Mouse (Mus musculus): ENCODE results near the gene Clstn1. TPM values are rescaled to one million over a fixed set of nuclear protein-coding genes. Genes with fewer than 3 reads are reported as not detected.

The Clstn1 gene
- polyA plus RNA-seq, 1 experiment from 2014 or later, result 38.9 TPM

DNA sequence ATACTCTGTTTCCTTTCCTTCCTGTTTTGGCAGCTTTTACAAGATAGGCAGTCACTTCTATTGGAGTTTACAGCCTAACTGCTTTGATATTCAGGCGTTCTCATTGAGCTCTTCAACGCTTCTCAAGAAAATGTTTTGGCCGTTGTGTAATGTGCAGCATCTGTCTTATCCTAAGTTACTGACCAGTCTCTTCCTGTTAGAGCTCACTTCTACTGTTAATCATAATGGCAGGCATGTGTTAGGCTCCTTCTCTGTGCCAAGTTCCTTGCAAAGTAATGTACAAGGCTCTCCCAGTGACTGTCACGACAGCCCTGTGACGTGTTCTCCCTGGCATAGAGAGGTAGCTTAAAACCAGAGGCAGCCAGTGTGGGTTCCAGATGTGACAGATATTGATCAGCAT lies 34.6 kb upstream of the Clstn1 start:
- 71% methylated on average over 5 of the region's 5 CpGs for WGBS
- H3K4me1 ChIP-seq (replicated peaks), result peaks cover 26% of the 10 kb centered on the region
- H3K4me3 ChIP-seq, result no peak overlapping the region
- no peaks in the 10 kb centered on the region for H3K9me3 ChIP-seq (replicated peaks)
- no peak overlapping the region for H3K9ac ChIP-seq
- no peaks in the 10 kb centered on the region for H3K27me3 ChIP-seq (replicated peaks)
- H3K4me2 ChIP-seq, result no peak overlapping the region
- no peak overlapping the region for H3K27ac ChIP-seq (ENCODE audit: poor library complexity, severe bottlenecking)
- peaks cover 11% of the 10 kb centered on the region for H3K36me3 ChIP-seq
- no peak for ATAC-seq (ENCODE audit: insufficient number of reproducible peaks, low FRiP score)

DNA sequence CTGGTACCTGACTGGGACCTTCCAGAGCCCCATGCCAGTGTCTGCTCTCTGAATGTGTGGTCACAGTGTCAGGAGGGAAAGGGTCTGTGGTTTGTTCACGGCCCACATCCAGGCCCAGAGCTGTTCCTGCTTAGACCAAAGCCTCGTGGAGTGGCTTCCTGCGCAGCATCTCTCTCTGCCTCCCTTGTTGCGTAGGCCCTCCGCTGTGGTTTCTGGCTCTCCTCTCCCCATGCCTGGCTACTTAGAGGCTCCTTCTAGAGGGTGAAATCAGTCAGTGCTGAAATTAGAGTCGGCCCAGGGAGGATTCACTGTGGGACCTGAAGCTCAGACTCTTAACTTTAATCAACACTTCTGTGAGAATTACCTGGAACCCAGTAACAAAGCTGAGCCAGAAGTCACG lies 32.4 kb upstream of the Clstn1 start:
- H3K27me3 ChIP-seq (replicated peaks), result no peaks in the 10 kb centered on the region
- H3K4me1 ChIP-seq (replicated peaks), result peaks cover 43% of the 10 kb centered on the region
- no peak overlapping the region for H3K4me3 ChIP-seq
- no peak overlapping the region for H3K27ac ChIP-seq (ENCODE audit: poor library complexity, severe bottlenecking)
- H3K9me3 ChIP-seq (replicated peaks), result no peaks in the 10 kb centered on the region
- H3K9ac ChIP-seq, result 0 out of 2 replicates have a peak overlapping the region, but pooled peaks have one; percentile 11
- no peak overlapping the region for H3K4me2 ChIP-seq
- H3K36me3 ChIP-seq, result no peaks in the 10 kb centered on the region; the same call in 1 of the 2 replicates
- ATAC-seq (ENCODE audit: insufficient number of reproducible peaks, low FRiP score), result no peak
- WGBS, result 68% methylated on average over 7 of the region's 7 CpGs

DNA sequence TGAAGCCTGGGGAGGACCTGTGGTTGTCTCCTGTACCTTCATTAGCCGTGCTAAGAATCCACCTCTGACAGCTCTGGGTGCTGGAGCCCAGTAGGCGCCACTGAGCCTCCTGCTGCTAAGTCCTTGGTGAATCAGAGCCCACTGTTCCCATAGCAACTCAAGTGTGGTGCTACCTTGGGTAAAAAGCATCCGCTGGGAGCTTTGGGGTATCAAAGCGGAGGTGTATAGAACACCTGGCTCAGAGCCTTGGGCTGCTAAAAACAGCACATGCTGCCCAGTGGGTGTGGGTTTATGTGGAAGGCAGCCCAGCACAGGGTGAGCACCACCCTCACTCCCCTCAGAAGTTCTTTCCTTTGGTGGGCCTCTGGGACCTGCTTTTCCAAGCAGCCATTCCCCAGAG lies 30.2 kb upstream of the Clstn1 start:
- ATAC-seq (ENCODE audit: insufficient number of reproducible peaks, low FRiP score), result no peak
- Histone ChIP-seq H3K27me3 (replicated peaks) (no peaks in the 10 kb centered on the region), H3K4me3 (no peak overlapping the region), H3K4me2 (no peak overlapping the region), H3K36me3 (peaks cover 10% of the 10 kb centered on the region), H3K9me3 (replicated peaks) (no peaks in the 10 kb centered on the region), H3K27ac (ENCODE audit: poor library complexity, severe bottlenecking) (no peak overlapping the region), H3K4me1 (replicated peaks) (peaks cover 44% of the 10 kb centered on the region), H3K9ac (no peak overlapping the region)
- WGBS, result 89% methylated on average over 4 of the region's 4 CpGs

DNA sequence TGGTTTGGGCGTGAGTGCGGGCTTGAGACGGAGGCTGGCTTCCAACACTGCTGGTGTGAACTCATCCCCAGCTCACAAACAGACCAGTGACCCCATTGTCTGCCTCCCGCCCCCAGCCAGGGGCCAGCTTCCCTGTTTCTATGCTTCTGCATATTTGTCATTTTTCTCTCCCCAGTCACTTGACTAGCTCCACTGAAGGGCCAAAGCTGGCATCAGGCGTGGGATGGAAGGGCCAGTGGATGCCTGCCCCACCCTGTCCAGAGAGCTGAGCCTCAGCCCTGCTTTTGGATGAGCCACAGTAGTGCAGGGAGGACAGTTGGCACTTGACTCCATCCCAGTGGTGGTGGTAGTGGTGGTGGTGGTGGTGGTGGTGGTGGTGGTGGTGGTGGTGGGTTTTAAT lies 28.4 kb upstream of the Clstn1 start:
- Histone ChIP-seq H3K4me3 (no peak overlapping the region), H3K27ac (ENCODE audit: poor library complexity, severe bottlenecking) (no peak overlapping the region), H3K9me3 (replicated peaks) (no peaks in the 10 kb centered on the region), H3K4me2 (no peak overlapping the region; the same call in 1 of the 2 replicates), H3K27me3 (replicated peaks) (no peaks in the 10 kb centered on the region), H3K36me3 (peaks cover 10% of the 10 kb centered on the region), H3K4me1 (replicated peaks) (peaks cover 62% of the 10 kb centered on the region), H3K9ac (no peak overlapping the region)
- no peak for ATAC-seq (ENCODE audit: insufficient number of reproducible peaks, low FRiP score)
- 75% methylated on average over 5 of the region's 5 CpGs for WGBS

DNA sequence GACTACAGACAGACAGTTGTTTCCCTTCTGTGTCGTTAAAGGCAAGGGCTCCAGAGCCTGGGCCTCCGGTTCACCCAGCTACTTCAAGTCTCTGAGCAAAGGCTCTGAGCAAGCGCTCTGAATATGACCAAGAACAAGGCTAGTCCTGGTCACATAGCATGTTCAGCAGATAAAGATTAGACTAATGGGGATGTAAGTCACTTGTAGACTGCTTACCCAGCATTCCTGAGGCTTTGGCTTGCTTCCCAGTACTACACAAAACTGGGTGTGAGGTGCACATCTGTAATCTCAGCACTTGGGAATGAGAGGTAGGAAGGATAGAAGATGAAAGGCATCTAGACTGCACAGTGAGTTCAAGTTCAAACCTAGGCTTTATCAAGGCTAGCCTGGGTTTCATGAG lies 27.9 kb upstream of the Clstn1 start:
- 53% methylated on average over 3 of the region's 3 CpGs for WGBS
- H3K36me3 ChIP-seq, result peaks cover 10% of the 10 kb centered on the region

DNA sequence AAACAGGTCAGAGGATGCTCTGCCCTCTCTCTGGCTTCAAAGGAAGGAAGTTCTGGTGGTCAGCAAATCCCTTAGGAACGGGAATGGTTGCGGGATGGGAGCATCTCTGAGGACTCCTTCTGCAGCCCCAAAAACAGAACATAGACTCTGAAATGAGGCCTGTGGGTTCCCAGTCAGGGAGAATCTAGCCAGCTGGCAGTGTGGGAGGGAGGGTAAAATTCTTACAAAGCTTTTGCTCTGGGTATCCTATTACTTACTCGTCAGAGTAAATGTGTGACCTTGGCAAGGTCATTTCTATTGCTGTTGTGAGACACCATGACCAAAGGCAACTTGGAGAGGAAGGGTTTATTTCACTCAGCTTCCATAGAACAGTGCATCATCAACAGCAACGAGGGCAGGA lies 24.9 kb upstream of the Clstn1 start:
- WGBS, result 83% methylated on average over 4 of the region's 4 CpGs
- peaks cover 15% of the 10 kb centered on the region for H3K36me3 ChIP-seq
- H3K9ac ChIP-seq, result no peak overlapping the region
- ATAC-seq (ENCODE audit: insufficient number of reproducible peaks, low FRiP score), result no peak
- no peak overlapping the region for H3K4me2 ChIP-seq
- peaks cover 66% of the 10 kb centered on the region for H3K4me1 ChIP-seq (replicated peaks)
- H3K27me3 ChIP-seq (replicated peaks), result no peaks in the 10 kb centered on the region
- no peak overlapping the region for H3K4me3 ChIP-seq
- H3K9me3 ChIP-seq (replicated peaks), result no peaks in the 10 kb centered on the region
- no peak overlapping the region for H3K27ac ChIP-seq (ENCODE audit: poor library complexity, severe bottlenecking)

More for the DNA sequence above, 27.9 kb upstream of the Clstn1 start:
- Histone ChIP-seq H3K4me3 (no peak overlapping the region), H3K9ac (no peak overlapping the region), H3K27me3 (replicated peaks) (no peaks in the 10 kb centered on the region), H3K4me1 (replicated peaks) (peaks cover 67% of the 10 kb centered on the region), H3K27ac (ENCODE audit: poor library complexity, severe bottlenecking) (0 out of 2 replicates have a peak overlapping the region, but pooled peaks have one; percentile 2), H3K9me3 (replicated peaks) (no peaks in the 10 kb centered on the region), H3K4me2 (no peak overlapping the region)
- ATAC-seq (ENCODE audit: insufficient number of reproducible peaks, low FRiP score), result no peak

DNA sequence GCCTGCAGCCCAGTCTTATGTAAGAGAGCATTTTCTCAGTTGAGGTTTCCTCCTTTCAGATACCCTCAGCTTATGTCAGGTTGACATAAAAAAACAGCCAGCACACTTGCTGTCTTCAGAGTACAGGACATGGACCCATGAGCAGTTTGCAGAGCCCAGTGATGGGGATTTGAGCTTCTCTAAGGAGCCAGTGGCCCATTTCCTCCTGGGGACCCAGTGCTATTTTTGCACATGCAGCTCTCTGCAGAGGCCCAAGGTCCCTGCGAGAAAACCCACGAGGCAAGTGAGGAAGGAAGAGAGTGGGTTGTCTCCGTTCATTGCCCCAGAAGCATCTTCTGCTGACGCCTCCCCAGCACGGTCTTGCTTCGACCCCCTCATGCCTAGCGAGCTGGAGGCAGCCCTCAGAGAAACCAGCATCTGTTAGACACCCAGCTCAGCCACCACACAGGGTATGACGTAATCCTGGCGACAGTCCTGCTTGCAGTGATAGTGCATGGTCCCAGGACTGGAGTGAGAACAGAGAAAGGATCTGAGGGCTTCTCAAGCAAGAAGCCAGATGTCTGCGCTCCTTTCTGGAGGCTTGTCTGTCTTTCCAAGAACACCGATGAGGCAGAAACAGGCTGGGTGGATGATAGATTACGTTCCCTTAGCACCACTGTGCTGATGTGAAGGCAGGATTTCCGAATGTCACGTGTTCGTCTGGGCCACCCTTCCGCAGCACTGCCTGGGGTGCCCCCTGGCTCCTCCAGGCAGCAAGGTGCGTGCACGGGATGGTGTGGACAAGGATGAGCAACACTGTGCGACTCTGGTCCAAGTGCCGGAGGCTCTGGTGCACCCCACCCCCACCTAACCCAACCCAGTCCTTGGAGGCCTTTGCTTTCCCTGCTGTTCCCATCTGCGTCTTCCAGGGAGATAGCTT lies 24.0 kb upstream of the Clstn1 start:
- no peaks in the 10 kb centered on the region for H3K27me3 ChIP-seq (replicated peaks)
- no peak overlapping the region for H3K4me3 ChIP-seq
- H3K9ac ChIP-seq, result peak overlapping the region; percentile 27; the same call in 1 of the 2 replicates
- peaks cover 65% of the 10 kb centered on the region for H3K4me1 ChIP-seq (replicated peaks)
- H3K36me3 ChIP-seq, result peaks cover 15% of the 10 kb centered on the region
- ATAC-seq (ENCODE audit: insufficient number of reproducible peaks, low FRiP score), result peak; percentile 53
- no peaks in the 10 kb centered on the region for H3K9me3 ChIP-seq (replicated peaks)
- WGBS, result 45% methylated on average over 21 of the region's 21 CpGs
- H3K27ac ChIP-seq (ENCODE audit: poor library complexity, severe bottlenecking), result peak overlapping the region; percentile 63
- H3K4me2 ChIP-seq, result peak overlapping the region; percentile 44

DNA sequence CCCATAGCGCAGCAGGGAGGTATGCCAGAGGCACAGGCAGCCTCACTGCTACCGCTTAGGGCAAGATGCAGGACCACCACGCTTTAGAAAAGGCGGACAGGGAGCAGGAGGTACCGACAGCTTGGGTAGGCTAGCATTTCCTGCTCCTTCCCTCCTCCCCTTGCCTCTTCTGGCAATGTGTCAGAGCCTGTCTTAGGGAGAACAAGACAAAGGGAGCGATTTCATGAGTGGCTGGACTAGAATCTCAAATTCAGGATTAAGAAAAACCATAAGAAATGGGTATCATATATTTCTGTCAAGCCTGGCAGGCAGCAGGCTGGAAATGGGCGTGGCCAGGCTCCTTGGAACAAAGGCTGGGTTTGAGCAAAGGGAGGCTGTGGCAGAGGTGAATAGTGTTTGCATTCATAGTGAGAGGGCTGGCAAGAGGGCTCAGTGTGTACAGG lies 23.3 kb upstream of the Clstn1 start:
- Histone ChIP-seq H3K36me3 (peaks cover 15% of the 10 kb centered on the region), H3K27ac (ENCODE audit: poor library complexity, severe bottlenecking) (peak overlapping the region; percentile 63), H3K9me3 (replicated peaks) (no peaks in the 10 kb centered on the region), H3K27me3 (replicated peaks) (no peaks in the 10 kb centered on the region), H3K9ac (peak overlapping the region; percentile 27; the same call in 1 of the 2 replicates), H3K4me1 (replicated peaks) (peaks cover 65% of the 10 kb centered on the region), H3K4me3 (no peak overlapping the region), H3K4me2 (peak overlapping the region; percentile 44)
- ATAC-seq (ENCODE audit: insufficient number of reproducible peaks, low FRiP score), result no peak
- 38% methylated on average over 7 of the region's 7 CpGs for WGBS

DNA sequence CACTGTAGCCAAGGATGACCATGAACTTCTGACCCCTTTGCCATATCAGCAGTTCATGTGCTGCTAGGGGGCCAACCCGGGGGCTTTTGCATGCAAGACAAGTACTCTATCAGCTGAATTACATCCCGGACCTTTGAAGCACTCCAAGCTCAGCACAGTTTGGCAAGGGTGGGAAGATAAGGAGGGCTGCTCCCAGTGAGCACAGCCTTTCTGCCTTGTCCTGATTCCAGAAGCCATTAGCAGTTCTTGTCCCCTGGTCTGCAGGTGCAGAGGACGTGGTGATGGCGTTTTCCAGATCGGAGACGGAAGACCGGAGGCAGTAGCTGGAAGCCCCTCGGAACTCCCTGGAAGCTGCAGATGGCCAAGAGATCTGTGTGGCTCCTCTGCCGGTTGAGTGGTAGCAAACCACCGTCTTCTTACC lies 22.3 kb upstream of the Clstn1 start:
- Histone ChIP-seq H3K36me3 (peaks cover 15% of the 10 kb centered on the region), H3K27me3 (replicated peaks) (no peaks in the 10 kb centered on the region), H3K27ac (ENCODE audit: poor library complexity, severe bottlenecking) (peak overlapping the region; percentile 44), H3K4me1 (replicated peaks) (peaks cover 57% of the 10 kb centered on the region), H3K4me2 (peak overlapping the region; percentile 51), H3K9me3 (replicated peaks) (no peaks in the 10 kb centered on the region), H3K4me3 (0 out of 2 replicates have a peak overlapping the region, but pooled peaks have one; percentile 5), H3K9ac (no peak overlapping the region; the same call in 1 of the 2 replicates)
- WGBS, result 47% methylated on average over 10 of the region's 10 CpGs
- ATAC-seq (ENCODE audit: insufficient number of reproducible peaks, low FRiP score), result peak; percentile 33; the same call in 1 of the 2 replicates

DNA sequence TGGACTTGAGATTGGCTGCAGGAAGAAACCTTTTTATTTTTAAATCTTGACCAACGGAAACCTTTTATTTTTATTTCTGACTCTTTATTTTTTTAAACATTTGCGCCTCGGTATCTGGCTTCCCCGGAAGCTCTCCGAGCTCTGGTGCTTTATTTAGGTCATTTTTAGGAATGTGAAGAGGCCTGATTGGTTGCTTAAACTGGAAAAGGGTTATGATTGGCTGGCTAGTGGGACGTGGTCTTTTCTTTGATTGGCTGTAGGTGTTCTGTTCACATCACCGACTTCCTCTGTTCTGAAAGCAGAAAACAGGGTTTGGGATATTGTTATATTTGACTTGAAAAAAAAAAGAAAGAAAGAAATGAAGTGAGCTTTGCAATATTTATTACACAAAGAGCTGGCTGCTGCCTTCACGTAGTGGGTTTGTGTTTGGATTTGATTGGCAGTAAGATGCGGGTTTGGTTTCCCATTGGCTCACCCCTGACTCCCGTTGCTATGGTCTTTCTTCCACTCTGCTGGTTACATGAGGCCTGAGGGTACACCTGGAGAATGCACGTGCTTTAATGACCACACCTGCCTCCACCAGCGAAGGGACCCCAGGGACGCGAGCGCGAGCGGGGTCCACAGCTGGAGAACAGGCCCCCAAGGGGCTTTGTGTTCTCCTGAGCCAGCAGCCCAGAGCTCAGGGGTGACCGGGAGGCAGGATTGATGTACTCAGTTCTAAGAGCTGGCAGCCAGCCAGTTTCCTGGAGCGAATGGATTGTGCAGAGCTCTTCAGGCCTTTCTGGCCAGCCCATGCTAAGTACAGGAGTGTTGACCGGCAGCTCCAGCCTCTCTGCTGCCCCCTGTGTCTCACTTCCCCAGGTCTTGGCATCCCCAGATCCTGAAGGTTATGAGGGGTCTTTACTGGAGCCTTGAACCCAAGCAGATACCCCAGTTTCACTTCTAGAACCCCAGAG lies 21.5 kb upstream of the Clstn1 start:
- peak overlapping the region; percentile 51 for H3K4me2 ChIP-seq
- no peaks in the 10 kb centered on the region for H3K9me3 ChIP-seq (replicated peaks)
- H3K4me3 ChIP-seq, result no peak overlapping the region
- peaks cover 57% of the 10 kb centered on the region for H3K4me1 ChIP-seq (replicated peaks)
- WGBS, result 54% methylated on average over 20 of the region's 20 CpGs
- ATAC-seq (ENCODE audit: insufficient number of reproducible peaks, low FRiP score), result peak; percentile 67; the same call in 1 of the 2 replicates
- H3K27me3 ChIP-seq (replicated peaks), result no peaks in the 10 kb centered on the region
- peak overlapping the region; percentile 71 for H3K27ac ChIP-seq (ENCODE audit: poor library complexity, severe bottlenecking)
- peaks cover 8% of the 10 kb centered on the region; the same call in 1 of the 2 replicates for H3K36me3 ChIP-seq
- H3K9ac ChIP-seq, result no peak overlapping the region

Measured in heart, embryonic 12.5 days (tissue).